Mouse (Mus musculus) hindbrain, embryonic 16.5 days (tissue): ENCODE data around the gene Osbpl7. TPM values are rescaled to one million over a fixed set of nuclear protein-coding genes. Genes with fewer than 3 reads are reported as not detected.

Source experiments
- ATAC-seq: fragments of 200-750 bp; cut with Nextera tagmentation; 2 replicates; pipeline ENCODE4 v1.8.0; 2017; ENCODE audit warnings: moderate TSS enrichment, moderate library complexity
- H3K27ac ChIP-seq: fragments of 300-500 bp; sonication (generic); 2 replicates; pipeline ENCODE4 v1.5.1; 2014; ENCODE audit warnings: low read depth, mild to moderate bottlenecking, control low read depth, low read length, moderate library complexity
- H3K27me3 ChIP-seq: fragments of 300-500 bp; sonication (generic); replicated peaks from 2 replicates; pipeline ENCODE4 v1.6.1; 2014; ENCODE audit warnings: low read length; ENCODE audit not compliant: control insufficient read depth, insufficient read depth
- H3K36me3 ChIP-seq: fragments of 300-500 bp; sonication (generic); 2 replicates; pipeline ENCODE4 v1.6.1; 2014; ENCODE audit warnings: mild to moderate bottlenecking, low read length, moderate library complexity, mixed read lengths; ENCODE audit not compliant: control insufficient read depth, insufficient read depth
- H3K4me1 ChIP-seq: fragments of 300-500 bp; sonication (generic); 2 replicates; pipeline ENCODE4 v1.6.1; 2014; ENCODE audit warnings: low read depth, low read length; ENCODE audit not compliant: control insufficient read depth, insufficient read depth
- H3K4me2 ChIP-seq: fragments of 300-500 bp; sonication (generic); 2 replicates; pipeline ENCODE4 v1.6.1; 2014; ENCODE audit warnings: mild to moderate bottlenecking, low read length, control low read depth, moderate library complexity
- H3K4me3 ChIP-seq: fragments of 300-500 bp; sonication (generic); 2 replicates; pipeline ENCODE4 v1.5.1; 2014; ENCODE audit warnings: mild to moderate bottlenecking, low read length, control low read depth, moderate library complexity
- H3K9ac ChIP-seq: fragments of 300-500 bp; sonication (generic); 2 replicates; pipeline ENCODE4 v1.6.1; 2014; ENCODE audit warnings: low read depth, mild to moderate bottlenecking, control low read depth, low read length, moderate library complexity
- H3K9me3 ChIP-seq: fragments of 300-500 bp; sonication (generic); 2 replicates; pipeline ENCODE4 v1.6.1; 2014; ENCODE audit warnings: mild to moderate bottlenecking, low read length, moderate library complexity; ENCODE audit not compliant: control insufficient read depth
- WGBS: fragments of 180-500 bp; shearing (Covaris S2); extraction: QIAGEN DNeasy Blood & Tissue Kit; methylation state at CpG from one replicate; pipeline ENCODE4 v1.1.7; 2014; 5-methylcytosine and 5-hydroxymethylcytosine counted together
- polyA plus RNA-seq: library from polyadenylated mRNA; unstranded; fragments of >200 nt; fragmentation: Nextera tagmentation; extraction: Ambion mirVana; gene quantifications from 2 replicates; pipeline ENCODE4 v1.2.1, GENCODE M21; 2015

Gene Osbpl7
- polyA plus RNA-seq, 1 experiment from 2014 or later, result 12.5 TPM

DNA sequence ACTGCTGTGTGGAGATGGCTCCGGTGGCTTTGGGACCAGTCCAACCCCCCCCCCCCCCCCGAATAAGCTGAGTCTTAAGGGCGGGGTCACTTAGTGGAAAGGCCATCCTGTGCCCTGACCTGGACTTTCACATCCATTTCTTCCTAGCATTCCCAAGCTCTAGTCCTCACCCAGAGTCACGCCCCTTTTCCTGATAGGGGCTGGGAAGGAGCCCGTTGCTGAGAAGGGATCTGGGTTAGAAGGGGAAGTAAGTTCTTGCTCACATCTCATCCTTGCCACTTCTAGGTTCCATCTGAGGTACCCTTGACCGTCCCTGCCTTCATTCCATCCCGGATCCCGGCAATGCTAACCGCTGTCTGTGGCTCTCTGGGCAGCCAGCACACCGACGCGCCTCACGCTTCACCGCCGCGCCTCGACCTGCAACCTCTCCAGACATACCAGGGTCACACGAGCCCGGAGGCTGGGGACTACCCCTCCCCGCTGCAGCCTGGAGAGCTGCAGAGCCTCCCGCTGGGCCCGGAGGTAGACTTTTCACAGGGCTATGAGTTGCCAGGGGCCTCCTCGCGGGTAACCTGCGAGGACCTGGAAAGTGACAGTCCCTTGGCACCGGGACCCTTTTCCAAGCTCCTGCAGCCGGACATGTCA is 29.2 kb upstream of the Osbpl7 start:
- Histone ChIP-seq H3K36me3 (no peaks in the 10 kb centered on the region), H3K4me3 (peak overlapping the region; percentile 56), H3K9me3 (no peaks in the 10 kb centered on the region), H3K4me1 (peaks cover 26% of the 10 kb centered on the region), H3K4me2 (peak overlapping the region; percentile 72), H3K27ac (no peak overlapping the region), H3K9ac (no peak overlapping the region), H3K27me3 (peaks cover 78% of the 10 kb centered on the region)
- under 1% methylated on average over 27 of the region's 27 CpGs for WGBS
- no peak for ATAC-seq

DNA sequence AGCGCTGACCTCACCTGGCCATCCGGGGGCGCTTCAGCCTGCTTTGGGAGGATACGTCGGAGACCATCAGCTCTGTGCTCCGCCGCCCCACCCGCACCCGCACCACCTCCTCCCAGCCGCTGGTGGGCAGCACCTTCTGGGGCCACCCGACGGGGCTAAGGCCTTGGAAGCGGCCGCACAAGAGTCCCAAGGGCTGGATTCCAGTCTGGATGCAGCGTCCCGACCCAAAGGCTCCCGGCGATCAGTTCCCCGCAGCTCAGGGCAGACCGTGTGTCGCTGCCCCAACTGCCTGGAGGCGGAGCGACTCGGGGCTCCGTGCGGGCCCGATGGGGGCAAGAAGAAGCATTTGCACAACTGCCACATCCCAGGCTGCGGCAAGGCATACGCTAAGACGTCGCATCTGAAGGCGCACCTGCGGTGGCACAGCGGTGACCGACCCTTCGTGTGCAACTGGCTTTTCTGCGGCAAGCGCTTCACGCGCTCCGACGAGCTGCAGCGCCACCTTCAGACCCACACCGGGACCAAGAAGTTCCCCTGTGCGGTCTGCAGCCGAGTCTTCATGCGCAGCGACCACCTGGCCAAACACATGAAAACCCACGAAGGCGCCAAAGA is 28.4 kb upstream of the Osbpl7 start:
- no peak overlapping the region for H3K27ac ChIP-seq
- H3K27me3 ChIP-seq, result peaks cover 70% of the 10 kb centered on the region
- peak overlapping the region; percentile 72 for H3K4me2 ChIP-seq
- H3K36me3 ChIP-seq, result no peaks in the 10 kb centered on the region
- no peaks in the 10 kb centered on the region for H3K9me3 ChIP-seq
- under 1% methylated on average over 49 of the region's 50 CpGs for WGBS
- peak; percentile 44 for ATAC-seq
- H3K4me1 ChIP-seq, result peaks cover 26% of the 10 kb centered on the region
- peak overlapping the region; percentile 56 for H3K4me3 ChIP-seq
- peak overlapping the region; percentile 68 for H3K9ac ChIP-seq

- Histone ChIP-seq H3K36me3 (no peaks in the 10 kb centered on the region), H3K9me3 (no peaks in the 10 kb centered on the region), H3K27ac (no peak overlapping the region), H3K4me2 (no peak overlapping the region), H3K4me1 (peaks cover 19% of the 10 kb centered on the region; the same call in 1 of the 2 replicates), H3K9ac (no peak overlapping the region), H3K4me3 (no peak overlapping the region), H3K27me3 (peaks cover 52% of the 10 kb centered on the region)
- 21% methylated on average over 10 of the region's 10 CpGs for WGBS
- no peak for ATAC-seq
These were observed 25.5 kb upstream of the Osbpl7 start for GRCm38 (mm10) chr11:97024977-97025376.

DNA sequence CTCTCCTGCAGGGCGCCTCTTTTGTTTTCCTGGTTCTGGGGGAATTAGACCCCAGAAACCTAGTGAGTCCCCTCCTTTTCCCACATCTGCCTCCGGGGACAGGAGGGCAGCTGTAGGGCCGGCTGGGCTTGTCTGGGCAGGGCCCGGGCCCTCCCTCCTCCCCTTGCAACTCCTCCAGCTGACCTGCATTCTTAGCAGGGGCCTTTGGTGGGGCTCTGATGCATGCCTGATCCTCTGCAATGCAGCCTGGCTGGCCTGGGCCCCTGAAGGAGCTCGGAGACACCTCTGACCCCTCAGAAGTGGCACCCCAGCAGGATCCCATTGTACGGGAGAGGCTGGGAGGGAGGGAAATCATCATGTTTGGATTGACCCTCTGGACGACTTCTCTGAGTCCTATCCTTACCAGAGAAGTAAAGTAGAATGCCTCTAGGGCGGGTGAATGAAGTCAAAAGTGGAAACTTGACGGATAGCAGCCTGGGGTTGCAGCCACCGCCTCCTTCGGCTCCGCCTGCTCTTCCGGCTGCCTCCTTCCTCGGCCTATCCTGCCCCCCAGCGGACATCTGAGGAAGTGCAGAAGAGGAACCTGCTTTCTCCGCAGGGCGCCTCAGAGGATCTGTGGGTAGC is 24.6 kb upstream of the Osbpl7 start:
- ATAC-seq, result peak; percentile 32; the same call in 1 of the 2 replicates
- peaks cover 23% of the 10 kb centered on the region; the same call in 1 of the 2 replicates for H3K4me1 ChIP-seq
- H3K4me3 ChIP-seq, result peak overlapping the region; percentile 32
- peak overlapping the region; percentile 60 for H3K9ac ChIP-seq
- H3K4me2 ChIP-seq, result peak overlapping the region; percentile 59
- WGBS, result 3% methylated on average over 17 of the region's 17 CpGs
- no peak overlapping the region for H3K27ac ChIP-seq
- H3K9me3 ChIP-seq, result no peaks in the 10 kb centered on the region
- peaks cover 44% of the 10 kb centered on the region for H3K27me3 ChIP-seq
- H3K36me3 ChIP-seq, result no peaks in the 10 kb centered on the region

GRCm38 (mm10) chr11:97029686-97030417 is 20.6 kb upstream of the Osbpl7 start, which contains the start of gene Scrn2:
Scrn2 (plus strand) TSS chr11:97029938.
- no peaks in the 10 kb centered on the region for H3K9me3 ChIP-seq
- peak within 1 kb of the TSS; percentile 68 for H3K4me2 ChIP-seq
- H3K36me3 ChIP-seq, result no peaks in the 10 kb centered on the region
- H3K27ac ChIP-seq, result peak within 1 kb of the TSS; percentile 78
- 1% methylated on average over 25 of the region's 25 CpGs for WGBS
- peak within 1 kb of the TSS; percentile 60 for H3K4me3 ChIP-seq
- H3K27me3 ChIP-seq, result peaks cover 7% of the 10 kb centered on the region
- peak; percentile 89 for ATAC-seq
- peak within 1 kb of the TSS; percentile 80 for H3K9ac ChIP-seq
- H3K4me1 ChIP-seq, result peaks cover 11% of the 10 kb centered on the region; the same call in 1 of the 2 replicates

DNA sequence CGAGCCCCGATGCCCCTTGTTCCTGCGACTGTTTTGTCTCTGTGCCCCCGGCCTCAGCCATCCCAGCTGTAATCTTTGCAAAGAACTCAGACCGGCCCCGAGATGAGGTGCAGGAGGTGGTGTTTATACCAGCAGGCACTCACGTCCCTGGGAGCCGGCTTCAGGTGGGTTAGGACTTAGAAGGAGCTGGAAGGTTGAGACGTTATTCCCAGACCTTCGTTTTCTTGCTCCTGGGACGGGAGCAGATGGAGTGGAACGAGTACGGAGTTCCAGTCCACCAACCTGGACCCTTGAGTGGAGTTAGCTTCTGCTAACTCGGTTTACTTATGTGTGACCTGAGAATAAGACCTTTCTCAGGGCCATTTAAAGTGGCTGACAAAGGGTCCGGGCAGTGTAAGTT is 20.0 kb upstream of the Osbpl7 start:
- 0 out of 2 replicates have a peak, but pooled peaks have one; percentile 6 for ATAC-seq
- peak overlapping the region; percentile 60 for H3K4me3 ChIP-seq
- peak overlapping the region; percentile 68 for H3K4me2 ChIP-seq
- peak overlapping the region; percentile 80 for H3K9ac ChIP-seq
- H3K9me3 ChIP-seq, result no peaks in the 10 kb centered on the region
- H3K36me3 ChIP-seq, result no peaks in the 10 kb centered on the region
- no peak overlapping the region; the same call in 1 of the 2 replicates for H3K27ac ChIP-seq
- WGBS, result 22% methylated on average over 15 of the region's 15 CpGs
- peaks cover under 1% of the 10 kb centered on the region; the same call in 1 of the 2 replicates for H3K27me3 ChIP-seq
- peaks cover 9% of the 10 kb centered on the region; the same call in 1 of the 2 replicates for H3K4me1 ChIP-seq

DNA sequence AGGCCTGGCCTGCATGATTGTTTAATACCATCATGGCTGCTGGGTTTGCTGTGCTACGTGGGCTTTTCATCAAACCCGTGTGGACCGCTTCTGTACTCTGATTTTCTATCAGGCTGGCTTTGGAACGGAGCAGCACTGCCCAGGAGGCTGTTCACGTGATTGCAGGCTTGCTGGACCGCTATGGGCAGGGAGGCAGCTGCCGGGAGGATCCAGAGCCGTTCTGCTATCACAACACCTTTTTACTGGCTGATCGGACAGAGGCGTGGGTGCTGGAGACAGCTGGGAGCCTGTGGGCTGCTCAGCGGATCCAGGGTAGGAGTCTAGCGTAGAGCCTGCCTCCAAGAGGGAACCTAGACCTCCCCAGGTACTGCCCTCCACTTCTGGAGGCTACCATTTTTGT is 18.5 kb upstream of the Osbpl7 start:
- peaks cover 4% of the 10 kb centered on the region; the same call in 1 of the 2 replicates for H3K4me1 ChIP-seq
- H3K36me3 ChIP-seq, result no peaks in the 10 kb centered on the region
- no peaks in the 10 kb centered on the region for H3K27me3 ChIP-seq
- no peak overlapping the region for H3K4me3 ChIP-seq
- ATAC-seq, result no peak
- 81% methylated on average over 12 of the region's 12 CpGs for WGBS
- no peak overlapping the region for H3K9ac ChIP-seq
- H3K27ac ChIP-seq, result no peak overlapping the region
- H3K9me3 ChIP-seq, result no peaks in the 10 kb centered on the region
- no peak overlapping the region for H3K4me2 ChIP-seq

- Histone ChIP-seq H3K36me3 (no peaks in the 10 kb centered on the region), H3K27me3 (no peaks in the 10 kb centered on the region), H3K9ac (no peak overlapping the region), H3K27ac (no peak overlapping the region), H3K9me3 (no peaks in the 10 kb centered on the region), H3K4me1 (peaks cover 4% of the 10 kb centered on the region; the same call in 1 of the 2 replicates), H3K4me2 (no peak overlapping the region), H3K4me3 (no peak overlapping the region)
- 92% methylated on average over 4 of the region's 4 CpGs for WGBS
- ATAC-seq, result no peak
These were observed 17.9 kb upstream of the Osbpl7 start for GRCm38 (mm10) chr11:97032499-97032898.
